Mouse (Mus musculus): Measurements from ENCODE around the gene BC029722. TPM values are rescaled to one million over a fixed set of nuclear protein-coding genes. Genes with fewer than 3 reads are reported as not detected.

Gene BC029722
- 10 to 100 TPM; 53.4 to 57.3 TPM for polyA plus RNA-seq (2017; shearing (Covaris generic))

GRCm38 (mm10) chr2:155819392-155819448 is at the start of gene BC029722:
BC029722 (minus strand) TSS chr2:155819426.

DNA sequence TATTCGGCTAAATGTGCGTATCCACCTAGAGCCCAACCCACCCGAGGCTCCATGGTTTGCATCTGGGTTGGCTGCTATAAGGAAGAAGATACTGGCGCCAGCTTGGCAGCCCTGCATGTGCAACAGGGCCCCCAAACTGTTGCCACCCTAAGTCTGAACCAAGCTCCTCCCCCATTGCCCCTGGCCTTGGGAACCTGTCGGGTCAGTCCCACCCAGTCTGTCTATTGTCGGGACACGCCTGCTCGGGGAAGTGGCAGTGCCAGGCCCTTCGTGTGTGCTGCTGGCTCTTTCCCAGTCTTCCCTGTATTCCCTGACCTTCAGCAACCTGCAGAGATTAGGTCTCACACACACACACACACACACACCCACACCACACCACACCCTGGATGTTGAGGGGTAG is 15.5 kb upstream of the BC029722 start, which contains the start of gene Fam83c:
Fam83c (minus strand) TSS at position 123 of the 400 bp plus-strand sequence.

GRCm38 (mm10) chr2:155826630-155827424 is 7.6 kb upstream of the BC029722 start, which contains the start of gene Eif6:
Eif6 (minus strand) TSS chr2:155826925.

GRCm38 (mm10) chr2:155774927-155775684 is 44.1 kb downstream of the BC029722 start, which contains the start of gene Mmp24:
Mmp24 (plus strand) TSS chr2:155775342.

Other genes starting within 250 kb of the BC029722 start
- gene Gss, start 226.6 kb downstream of the BC029722 start, polyA plus RNA-seq (2017; shearing (Covaris generic)) = 10 to 100 TPM; 11.9 to 16.4 TPM
- 1 to 10 TPM in 1 of 2 experiments, under 1 TPM in 1; 0.13 to 1.1 TPM for gene Myh7b, start 208.2 kb downstream of the BC029722 start, polyA plus RNA-seq (2017; shearing (Covaris generic))
- 100 to 1,000 TPM; 213 to 244 TPM for gene Trpc4ap, start 127.0 kb downstream of the BC029722 start, polyA plus RNA-seq (2017; shearing (Covaris generic))
- 10 to 100 TPM; 66.8 to 69.6 TPM for gene Edem2, start 90.0 kb downstream of the BC029722 start, polyA plus RNA-seq (2017; shearing (Covaris generic))
- not detected for gene Gm17581, start 83.6 kb downstream of the BC029722 start, polyA plus RNA-seq (2017; shearing (Covaris generic))
- under 1 TPM; 0.10 to 0.64 TPM for gene Procr, start 68.3 kb downstream of the BC029722 start, polyA plus RNA-seq (2017; shearing (Covaris generic))
- gene Mmp24, start 44.1 kb downstream of the BC029722 start, polyA plus RNA-seq (2017; shearing (Covaris generic)) = under 1 TPM; 0.31 to 0.62 TPM
- 100 to 1,000 TPM; 181 to 215 TPM for gene Eif6, start 7.5 kb upstream of the BC029722 start, polyA plus RNA-seq (2017; shearing (Covaris generic))
- under 1 TPM in 1 of 2 experiments, not detected in 1; 0.04 TPM for gene Fam83c, start 15.4 kb upstream of the BC029722 start, polyA plus RNA-seq (2017; shearing (Covaris generic))
- gene Uqcc1, start 110.9 kb upstream of the BC029722 start, polyA plus RNA-seq (2017; shearing (Covaris generic)) = 10 to 100 TPM; 38.5 to 64.3 TPM
- gene Gm15557, start 121.3 kb upstream of the BC029722 start, polyA plus RNA-seq (2017; shearing (Covaris generic)) = under 1 TPM in 1 of 2 experiments, not detected in 1; 0.94 TPM
- gene Gdf5, start 125.9 kb upstream of the BC029722 start, polyA plus RNA-seq (2017; shearing (Covaris generic)) = under 1 TPM; 0.32 to 0.46 TPM
- gene Cep250, start 137.0 kb upstream of the BC029722 start, polyA plus RNA-seq (2017; shearing (Covaris generic)) = 10 to 100 TPM; 35.7 to 42.2 TPM
- gene 6430550D23Rik, start 188.6 kb upstream of the BC029722 start, polyA plus RNA-seq (2017; shearing (Covaris generic)) = 1 to 10 TPM in 1 of 2 experiments, under 1 TPM in 1; 0.62 to 1.6 TPM
- 100 to 1,000 TPM; 145 to 152 TPM for gene Ergic3, start 188.6 kb upstream of the BC029722 start, polyA plus RNA-seq (2017; shearing (Covaris generic))
- gene Fer1l4, start 233.5 kb upstream of the BC029722 start, polyA plus RNA-seq (2017; shearing (Covaris generic)) = 1 to 10 TPM in 1 of 2 experiments, not detected in 1; 1.2 TPM
- under 1 TPM in 1 of 2 experiments, not detected in 1; 0.70 TPM for gene Spag4, start 245.7 kb upstream of the BC029722 start, polyA plus RNA-seq (2017; shearing (Covaris generic))